Mouse (Mus musculus) midbrain, embryonic 12.5 days (tissue): Measurements from ENCODE around the gene Pofut2. TPM values are rescaled to one million over a fixed set of nuclear protein-coding genes. Genes with fewer than 3 reads are reported as not detected.
"Not testable (repeated sequence)": the region's sequence is repeated elsewhere in the genome, so short reads cannot be mapped to it uniquely, and the experiment has no call there.

Experiments used
- ATAC-seq: fragments of 200-750 bp; cut with Nextera tagmentation; 2 replicates; pipeline ENCODE4 v1.8.0; 2017; ENCODE audit warnings: low read depth, moderate TSS enrichment, moderate library complexity; ENCODE audit not compliant: low FRiP score
- H3K27ac ChIP-seq: fragments of 300-500 bp; sonication (generic); replicated peaks from 2 replicates; pipeline ENCODE4 v1.5.1; 2016; ENCODE audit warnings: mild to moderate bottlenecking
- H3K27me3 ChIP-seq: fragments of 300-500 bp; sonication (generic); 2 replicates; pipeline ENCODE4 v1.6.1; 2016; ENCODE audit warnings: mild to moderate bottlenecking
- H3K36me3 ChIP-seq: fragments of 300-500 bp; sonication (generic); 2 replicates; pipeline ENCODE4 v1.6.1; 2016
- H3K4me1 ChIP-seq: fragments of 300-500 bp; sonication (generic); 2 replicates; pipeline ENCODE4 v1.6.1; 2016
- H3K4me2 ChIP-seq: fragments of 300-500 bp; sonication (generic); replicated peaks from 2 replicates; pipeline ENCODE4 v1.6.1; 2016; ENCODE audit warnings: mild to moderate bottlenecking, moderate library complexity
- H3K4me3 ChIP-seq: fragments of 300-500 bp; sonication (generic); 2 replicates; pipeline ENCODE4 v1.5.1; 2016; ENCODE audit warnings: mild to moderate bottlenecking
- H3K9ac ChIP-seq: fragments of 300-500 bp; sonication (generic); replicated peaks from 2 replicates; pipeline ENCODE4 v1.6.1; 2016; ENCODE audit warnings: mild to moderate bottlenecking, moderate library complexity
- H3K9me3 ChIP-seq: fragments of 300-500 bp; sonication (generic); 2 replicates; pipeline ENCODE4 v1.6.1; 2016; ENCODE audit warnings: mild to moderate bottlenecking
- WGBS: fragments of 180-500 bp; shearing (Covaris S2); methylation state at CpG from one replicate; pipeline ENCODE4 v1.1.7; 2016; 5-methylcytosine and 5-hydroxymethylcytosine counted together
- polyA plus RNA-seq: library from polyadenylated mRNA; unstranded; fragments of >200 nt; fragmentation: Nextera tagmentation; extraction: Ambion mirVana; gene quantifications from 2 replicates; pipeline ENCODE4 v1.2.1, GENCODE M21; 2016

The Pofut2 gene
- polyA plus RNA-seq, 1 experiment from 2014 or later, result 80.7 TPM

GRCm38 (mm10) chr10:77252790-77253189, 6.2 kb upstream of the Pofut2 start:
- H3K27me3 ChIP-seq, result peaks cover 3% of the 10 kb centered on the region; the same call in 1 of the 2 replicates
- peak; percentile 65 for ATAC-seq
- no peak overlapping the region for H3K4me3 ChIP-seq
- peaks cover 10% of the 10 kb centered on the region; the same call in 1 of the 2 replicates for H3K4me1 ChIP-seq
- no peak overlapping the region for H3K27ac ChIP-seq
- no peak overlapping the region for H3K4me2 ChIP-seq
- no peaks in the 10 kb centered on the region for H3K36me3 ChIP-seq
- 0% methylated on average over 4 of the region's 4 CpGs for WGBS
- H3K9ac ChIP-seq, result no peak overlapping the region
- no peaks in the 10 kb centered on the region for H3K9me3 ChIP-seq

GRCm38 (mm10) chr10:77255231-77255630, 3.8 kb upstream of the Pofut2 start:
- no peaks in the 10 kb centered on the region for H3K9me3 ChIP-seq
- ATAC-seq, result no peak
- no peak overlapping the region for H3K4me2 ChIP-seq
- 54% methylated on average over 3 of the region's 3 CpGs for WGBS
- H3K27me3 ChIP-seq, result peaks cover 3% of the 10 kb centered on the region; the same call in 1 of the 2 replicates
- H3K27ac ChIP-seq, result no peak overlapping the region
- no peaks in the 10 kb centered on the region for H3K36me3 ChIP-seq
- H3K9ac ChIP-seq, result no peak overlapping the region
- no peak overlapping the region for H3K4me3 ChIP-seq
- peaks cover 16% of the 10 kb centered on the region for H3K4me1 ChIP-seq

- Histone ChIP-seq H3K36me3 (peaks cover 3% of the 10 kb centered on the region; the same call in 1 of the 2 replicates), H3K4me3 (no peak overlapping the region), H3K9me3 (no peaks in the 10 kb centered on the region), H3K4me2 (no peak overlapping the region), H3K9ac (no peak overlapping the region), H3K4me1 (peaks cover 20% of the 10 kb centered on the region), H3K27me3 (peaks cover 3% of the 10 kb centered on the region; the same call in 1 of the 2 replicates), H3K27ac (no peak overlapping the region)
- ATAC-seq, result no peak
- WGBS, result 57% methylated on average over 3 of the region's 3 CpGs
Observed at GRCm38 (mm10) chr10:77255676-77256075, 3.3 kb upstream of the Pofut2 start.

- no peak overlapping the region; the same call in 1 of the 2 replicates for H3K9ac ChIP-seq
- WGBS, result 54% methylated on average over 4 of the region's 4 CpGs
Observed at GRCm38 (mm10) chr10:77258041-77258590, 902 bp upstream of the Pofut2 start.

GRCm38 (mm10) chr10:77260166-77260875, 1.3 kb downstream of the Pofut2 start:
- ATAC-seq, result no peak
- Histone ChIP-seq H3K9me3 (no peaks in the 10 kb centered on the region), H3K4me2 (peak overlapping the region; percentile 75), H3K27me3 (no peaks in the 10 kb centered on the region), H3K9ac (peak overlapping the region; percentile 72), H3K4me1 (peaks cover 15% of the 10 kb centered on the region), H3K27ac (no peak overlapping the region), H3K36me3 (peaks cover 49% of the 10 kb centered on the region), H3K4me3 (peak overlapping the region; percentile 80)
- 84% methylated on average over 17 of the region's 17 CpGs for WGBS

More at GRCm38 (mm10) chr10:77258041-77258590, 902 bp upstream of the Pofut2 start:
- peak overlapping the region; percentile 75 for H3K4me2 ChIP-seq
- H3K27me3 ChIP-seq, result no peaks in the 10 kb centered on the region
- peaks cover 27% of the 10 kb centered on the region for H3K36me3 ChIP-seq
- H3K9me3 ChIP-seq, result no peaks in the 10 kb centered on the region
- peaks cover 15% of the 10 kb centered on the region for H3K4me1 ChIP-seq
- H3K4me3 ChIP-seq, result peak overlapping the region; percentile 80; the same call in 1 of the 2 replicates
- no peak for ATAC-seq
- no peak overlapping the region for H3K27ac ChIP-seq

GRCm38 (mm10) chr10:77266281-77266680, 7.3 kb downstream of the Pofut2 start:
- no peak overlapping the region for H3K4me2 ChIP-seq
- H3K4me1 ChIP-seq, result no peaks in the 10 kb centered on the region
- WGBS, result 72% methylated on average over 8 of the region's 8 CpGs
- H3K27me3 ChIP-seq, result no peaks in the 10 kb centered on the region
- ATAC-seq, result no peak
- H3K9ac ChIP-seq, result no peak overlapping the region
- H3K4me3 ChIP-seq, result no peak overlapping the region
- no peaks in the 10 kb centered on the region for H3K9me3 ChIP-seq
- H3K27ac ChIP-seq, result no peak overlapping the region
- H3K36me3 ChIP-seq, result peaks cover 96% of the 10 kb centered on the region

GRCm38 (mm10) chr10:77267027-77267426, 8.0 kb downstream of the Pofut2 start:
- 91% methylated on average over 14 of the region's 14 CpGs for WGBS
- no peak overlapping the region for H3K27ac ChIP-seq
- peaks cover 88% of the 10 kb centered on the region for H3K36me3 ChIP-seq

GRCm38 (mm10) chr10:77269129-77269528, 10.1 kb downstream of the Pofut2 start:
- Histone ChIP-seq H3K27me3 (peaks cover 3% of the 10 kb centered on the region; the same call in 1 of the 2 replicates), H3K4me1 (peaks cover 4% of the 10 kb centered on the region; the same call in 1 of the 2 replicates), H3K9ac (no peak overlapping the region), H3K4me2 (no peak overlapping the region), H3K27ac (no peak overlapping the region), H3K9me3 (no peaks in the 10 kb centered on the region), H3K36me3 (peaks cover 67% of the 10 kb centered on the region), H3K4me3 (no peak overlapping the region)
- WGBS, result 91% methylated on average over 7 of the region's 7 CpGs
- no peak for ATAC-seq

More at GRCm38 (mm10) chr10:77267027-77267426, 8.0 kb downstream of the Pofut2 start:
- Histone ChIP-seq H3K4me1 (no peaks in the 10 kb centered on the region), H3K9me3 (no peaks in the 10 kb centered on the region), H3K27me3 (no peaks in the 10 kb centered on the region), H3K9ac (no peak overlapping the region), H3K4me2 (no peak overlapping the region), H3K4me3 (no peak overlapping the region)
- no peak for ATAC-seq

- Histone ChIP-seq H3K4me2 (no peak overlapping the region), H3K4me3 (no peak overlapping the region), H3K9ac (no peak overlapping the region), H3K36me3 (peaks cover 27% of the 10 kb centered on the region), H3K4me1 (peaks cover 4% of the 10 kb centered on the region; the same call in 1 of the 2 replicates), H3K9me3 (no peaks in the 10 kb centered on the region), H3K27ac (no peak overlapping the region), H3K27me3 (peaks cover 3% of the 10 kb centered on the region; the same call in 1 of the 2 replicates)
- 70% methylated on average over 11 of the region's 11 CpGs for WGBS
- no peak for ATAC-seq
Observed at GRCm38 (mm10) chr10:77272980-77273730, 14.1 kb downstream of the Pofut2 start.

- Histone ChIP-seq H3K27ac (no peak overlapping the region), H3K9me3 (no peaks in the 10 kb centered on the region), H3K36me3 (peaks cover 21% of the 10 kb centered on the region), H3K4me1 (peaks cover 4% of the 10 kb centered on the region; the same call in 1 of the 2 replicates), H3K27me3 (peaks cover 3% of the 10 kb centered on the region; the same call in 1 of the 2 replicates), H3K9ac (no peak overlapping the region), H3K4me2 (no peak overlapping the region), H3K4me3 (no peak overlapping the region)
- ATAC-seq, result no peak
Observed at GRCm38 (mm10) chr10:77273798-77274197, 14.8 kb downstream of the Pofut2 start.

GRCm38 (mm10) chr10:77282085-77282484, 23.1 kb downstream of the Pofut2 start:
- not testable (repeated sequence) for ATAC-seq, H3K27me3 ChIP-seq, H3K4me2 ChIP-seq, H3K4me3 ChIP-seq, H3K9me3 ChIP-seq, H3K36me3 ChIP-seq, H3K4me1 ChIP-seq, H3K9ac ChIP-seq, H3K27ac ChIP-seq
- 71% methylated on average over 1 of the region's 1 CpGs for WGBS

- WGBS, result 19% methylated on average over 6 of the region's 6 CpGs
- Histone ChIP-seq H3K4me2 (no peak overlapping the region), H3K27ac (no peak overlapping the region), H3K27me3 (no peaks in the 10 kb centered on the region; the same call in 1 of the 2 replicates), H3K36me3 (no peaks in the 10 kb centered on the region), H3K4me1 (no peaks in the 10 kb centered on the region), H3K9me3 (no peaks in the 10 kb centered on the region), H3K9ac (no peak overlapping the region), H3K4me3 (no peak overlapping the region)
- ATAC-seq, result no peak
Observed at GRCm38 (mm10) chr10:77282822-77283221, 23.8 kb downstream of the Pofut2 start.
